Mouse (Mus musculus): Measurements from ENCODE around the gene 9230102O04Rik. TPM values are rescaled to one million over a fixed set of nuclear protein-coding genes. Genes with fewer than 3 reads are reported as not detected.

9230102O04Rik gene
- polyA plus RNA-seq, 2 experiments: not detected

GRCm38 (mm10) chr2:9878564-9879081, 10.7 kb downstream of the 9230102O04Rik start:
- no peak overlapping the region for H3K27ac ChIP-seq (replicated peaks; ENCODE audit: low read depth, low read length)
- peak overlapping the region; percentile 41 for H3K4me3 ChIP-seq (replicated peaks; ENCODE audit: low read length)
- no peak for TF ChIP-seq POLR2A (IDR thresholded peaks at IDR 0.05; ENCODE audit: borderline replicate concordance, extremely low read depth, insufficient read depth, insufficient read length)
- H3K27me3 ChIP-seq (ENCODE audit: control insufficient read depth, insufficient read depth, low read length): peaks cover 85% of the 10 kb centered on the region
- H3K9me3 ChIP-seq (ENCODE audit: control insufficient read depth, low read length): no peaks in the 10 kb centered on the region
- no peak for ATAC-seq (ENCODE audit: low FRiP score, low read depth)
- peaks cover 17% of the 10 kb centered on the region for H3K4me1 ChIP-seq (ENCODE audit: control insufficient read depth, insufficient read depth, low read length)
- H3K36me3 ChIP-seq (ENCODE audit: control insufficient read depth, insufficient read depth, low read length): no peaks in the 10 kb centered on the region
- under 1% methylated on average over 30 of the region's 33 CpGs for WGBS
- peak; percentile 54 for DNase-seq (ENCODE audit: low spot score)
- H3K4me2 ChIP-seq (replicated peaks; ENCODE audit: low read depth, low read length, severe bottlenecking): peak overlapping the region; percentile 77
- peak overlapping the region; percentile 41; the same call in 1 of the 2 replicates for H3K9ac ChIP-seq (ENCODE audit: low read depth, low read length, severe bottlenecking)

- ATAC-seq (ENCODE audit: low FRiP score, low read depth): no peak
- Histone ChIP-seq H3K36me3 (ENCODE audit: control insufficient read depth, insufficient read depth, low read length) (no peaks in the 10 kb centered on the region), H3K9me3 (ENCODE audit: control insufficient read depth, low read length) (no peaks in the 10 kb centered on the region), H3K4me3 (replicated peaks; ENCODE audit: low read length) (peak overlapping the region; percentile 41), H3K27me3 (ENCODE audit: control insufficient read depth, insufficient read depth, low read length) (peaks cover 85% of the 10 kb centered on the region), H3K27ac (replicated peaks; ENCODE audit: low read depth, low read length) (no peak overlapping the region), H3K4me2 (replicated peaks; ENCODE audit: low read depth, low read length, severe bottlenecking) (peak overlapping the region; percentile 77), H3K9ac (ENCODE audit: low read depth, low read length, severe bottlenecking) (no peak overlapping the region), H3K4me1 (ENCODE audit: control insufficient read depth, insufficient read depth, low read length) (peaks cover 17% of the 10 kb centered on the region)
- TF ChIP-seq POLR2A (IDR thresholded peaks at IDR 0.05; ENCODE audit: borderline replicate concordance, extremely low read depth, insufficient read depth, insufficient read length): no peak
- WGBS: 1% methylated on average over 19 of the region's 19 CpGs
- DNase-seq (ENCODE audit: low spot score): no peak
Measured at GRCm38 (mm10) chr2:9877966-9878563, 11.3 kb downstream of the 9230102O04Rik start.

- Histone ChIP-seq H3K4me3 (replicated peaks; ENCODE audit: low read length) (peak overlapping the region; percentile 41), H3K36me3 (ENCODE audit: control insufficient read depth, insufficient read depth, low read length) (no peaks in the 10 kb centered on the region), H3K4me1 (ENCODE audit: control insufficient read depth, insufficient read depth, low read length) (peaks cover 17% of the 10 kb centered on the region), H3K9me3 (ENCODE audit: control insufficient read depth, low read length) (no peaks in the 10 kb centered on the region), H3K4me2 (replicated peaks; ENCODE audit: low read depth, low read length, severe bottlenecking) (peak overlapping the region; percentile 39), H3K27me3 (ENCODE audit: control insufficient read depth, insufficient read depth, low read length) (peaks cover 89% of the 10 kb centered on the region), H3K27ac (replicated peaks; ENCODE audit: low read depth, low read length) (no peak overlapping the region), H3K9ac (ENCODE audit: low read depth, low read length, severe bottlenecking) (peak overlapping the region; percentile 44)
- WGBS: 0% methylated on average over 35 of the region's 35 CpGs
- no peak for ATAC-seq (ENCODE audit: low FRiP score, low read depth)
- TF ChIP-seq POLR2A (IDR thresholded peaks at IDR 0.05; ENCODE audit: borderline replicate concordance, extremely low read depth, insufficient read depth, insufficient read length): no peak
- DNase-seq (ENCODE audit: low spot score): no peak
Measured at GRCm38 (mm10) chr2:9877326-9877690, 12.0 kb downstream of the 9230102O04Rik start.

GRCm38 (mm10) chr2:9876621-9877325, 12.6 kb downstream of the 9230102O04Rik start:
- no peak for DNase-seq (ENCODE audit: low spot score)
- Histone ChIP-seq H3K9ac (ENCODE audit: low read depth, low read length, severe bottlenecking) (peak overlapping the region; percentile 44; the same call in 1 of the 2 replicates), H3K4me1 (ENCODE audit: control insufficient read depth, insufficient read depth, low read length) (peaks cover 17% of the 10 kb centered on the region), H3K4me2 (replicated peaks; ENCODE audit: low read depth, low read length, severe bottlenecking) (peak overlapping the region; percentile 39), H3K4me3 (replicated peaks; ENCODE audit: low read length) (peak overlapping the region; percentile 41), H3K27ac (replicated peaks; ENCODE audit: low read depth, low read length) (no peak overlapping the region), H3K27me3 (ENCODE audit: control insufficient read depth, insufficient read depth, low read length) (peaks cover 89% of the 10 kb centered on the region), H3K9me3 (ENCODE audit: control insufficient read depth, low read length) (no peaks in the 10 kb centered on the region), H3K36me3 (ENCODE audit: control insufficient read depth, insufficient read depth, low read length) (no peaks in the 10 kb centered on the region)
- 2% methylated on average over 31 of the region's 31 CpGs for WGBS
- no peak for ATAC-seq (ENCODE audit: low FRiP score, low read depth)
- no peak for TF ChIP-seq POLR2A (IDR thresholded peaks at IDR 0.05; ENCODE audit: borderline replicate concordance, extremely low read depth, insufficient read depth, insufficient read length)

- no peaks in the 10 kb centered on the region for H3K9me3 ChIP-seq (ENCODE audit: control insufficient read depth, low read length)
- WGBS: 23% methylated on average over 12 of the region's 12 CpGs
- ATAC-seq (ENCODE audit: low FRiP score, low read depth): no peak
- no peak overlapping the region for H3K27ac ChIP-seq (replicated peaks; ENCODE audit: low read depth, low read length)
- TF ChIP-seq POLR2A (IDR thresholded peaks at IDR 0.05; ENCODE audit: borderline replicate concordance, extremely low read depth, insufficient read depth, insufficient read length): no peak
- peak overlapping the region; percentile 41 for H3K4me3 ChIP-seq (replicated peaks; ENCODE audit: low read length)
- DNase-seq (ENCODE audit: low spot score): no peak
- H3K4me1 ChIP-seq (ENCODE audit: control insufficient read depth, insufficient read depth, low read length): peaks cover 7% of the 10 kb centered on the region
- no peaks in the 10 kb centered on the region for H3K36me3 ChIP-seq (ENCODE audit: control insufficient read depth, insufficient read depth, low read length)
- H3K27me3 ChIP-seq (ENCODE audit: control insufficient read depth, insufficient read depth, low read length): peaks cover 87% of the 10 kb centered on the region
- H3K4me2 ChIP-seq (replicated peaks; ENCODE audit: low read depth, low read length, severe bottlenecking): 0 out of 2 replicates have a peak overlapping the region, but pooled peaks have one; percentile 16
- H3K9ac ChIP-seq (ENCODE audit: low read depth, low read length, severe bottlenecking): no peak overlapping the region
Measured at GRCm38 (mm10) chr2:9875676-9876357, 13.5 kb downstream of the 9230102O04Rik start.
